Comparison of ENCODE assay signal across 11 mouse cellular contexts in genomic region chr14:60055231-60055630, GRCm38 (mm10).
"Had no signal": no experiment of that assay in that cellular context is flagged by ENCODE, and none has a peak within 500 bp of the region (broad histone marks: within the 10 kb centered on the region; RNA-seq: fewer than 3 reads in every experiment).

No protein-coding gene starts in this region.

- ATAC-seq: lung, postnatal 0 days had no signal

- DNase-seq: kidney, adult 18-20 months; kidney, postnatal 10 days; kidney, postnatal 4 days; left cerebral cortex, postnatal 4 days; lung, adult 18-20 months; midbrain, embryonic 14.5 days; right cerebral cortex, adult 18-20 months; right cerebral cortex, postnatal 25 days; thymus, adult 18-20 months; thymus, postnatal 14 days had no signal
